Mouse (Mus musculus): ENCODE data around the gene Samd14. TPM values are rescaled to one million over a fixed set of nuclear protein-coding genes. Genes with fewer than 3 reads are reported as not detected.

Gene Samd14
- polyA plus RNA-seq, 1 experiment from 2014 or later = 35.4 TPM

- DNase-seq = no peak
- no peaks in the 10 kb centered on the region for H3K27me3 ChIP-seq
- peak overlapping the region; percentile 91 for H3K27ac ChIP-seq
- peak; percentile 2; the same call in 1 of the 2 replicates for ATAC-seq (ENCODE audit: low read depth)
- WGBS (ENCODE audit: insufficient replicate concordance) = 34% methylated on average over 6 of the region's 6 CpGs
- H3K4me3 ChIP-seq (replicated peaks) = peak overlapping the region; percentile 92
- peak overlapping the region; percentile 98 for H3K9ac ChIP-seq
- H3K36me3 ChIP-seq = peaks cover 4% of the 10 kb centered on the region
- H3K4me1 ChIP-seq (replicated peaks) = peaks cover 87% of the 10 kb centered on the region
- H3K4me2 ChIP-seq = peak overlapping the region; percentile 97
- no peaks in the 10 kb centered on the region for H3K9me3 ChIP-seq (replicated peaks)
These were observed 19.5 kb upstream of the Samd14 start for GRCm38 (mm10) chr11:94990102-94990748.

GRCm38 (mm10) chr11:94990749-94991577 lies 18.7 kb upstream of the Samd14 start, which contains the start of gene Ppp1r9b:
Ppp1r9b (plus strand) TSS chr11:94991035.
- Histone ChIP-seq H3K4me2 (peak within 1 kb of the TSS; percentile 97), H3K4me1 (replicated peaks) (peaks cover 88% of the 10 kb centered on the region), H3K27me3 (no peaks in the 10 kb centered on the region), H3K9ac (peak within 1 kb of the TSS; percentile 98), H3K9me3 (replicated peaks) (no peaks in the 10 kb centered on the region), H3K36me3 (peaks cover 10% of the 10 kb centered on the region), H3K27ac (peak within 1 kb of the TSS; percentile 91), H3K4me3 (replicated peaks) (peak within 1 kb of the TSS; percentile 92)
- DNase-seq (peak; percentile 88), ATAC-seq (ENCODE audit: low read depth) (peak; percentile 83)
- WGBS (ENCODE audit: insufficient replicate concordance) = under 1% methylated on average over 56 of the region's 69 CpGs

- under 1% methylated on average over 99 of the region's 99 CpGs for WGBS (ENCODE audit: insufficient replicate concordance)
- peak overlapping the region; percentile 91 for H3K27ac ChIP-seq
- H3K9ac ChIP-seq = peak overlapping the region; percentile 98
- DNase-seq (no peak), ATAC-seq (ENCODE audit: low read depth) (peak; percentile 6; the same call in 1 of the 2 replicates)
- no peaks in the 10 kb centered on the region for H3K9me3 ChIP-seq (replicated peaks)
- no peaks in the 10 kb centered on the region for H3K27me3 ChIP-seq
- H3K4me1 ChIP-seq (replicated peaks) = peaks cover 88% of the 10 kb centered on the region
- H3K36me3 ChIP-seq = peaks cover 19% of the 10 kb centered on the region
- peak overlapping the region; percentile 97 for H3K4me2 ChIP-seq
- peak overlapping the region; percentile 92 for H3K4me3 ChIP-seq (replicated peaks)
These were observed 17.8 kb upstream of the Samd14 start for GRCm38 (mm10) chr11:94991641-94992479.

GRCm38 (mm10) chr11:94992480-94992753 lies 17.3 kb upstream of the Samd14 start:
- Histone ChIP-seq H3K27ac (peak overlapping the region; percentile 91), H3K9me3 (replicated peaks) (no peaks in the 10 kb centered on the region), H3K4me2 (peak overlapping the region; percentile 97), H3K4me3 (replicated peaks) (peak overlapping the region; percentile 92), H3K27me3 (no peaks in the 10 kb centered on the region), H3K4me1 (replicated peaks) (peaks cover 88% of the 10 kb centered on the region), H3K9ac (peak overlapping the region; percentile 98), H3K36me3 (peaks cover 24% of the 10 kb centered on the region)
- under 1% methylated on average over 20 of the region's 20 CpGs for WGBS (ENCODE audit: insufficient replicate concordance)
- ATAC-seq (ENCODE audit: low read depth) (no peak), DNase-seq (no peak)

GRCm38 (mm10) chr11:94992754-94993606 lies 16.7 kb upstream of the Samd14 start:
- peaks cover 88% of the 10 kb centered on the region for H3K4me1 ChIP-seq (replicated peaks)
- DNase-seq (no peak), ATAC-seq (ENCODE audit: low read depth) (no peak)
- no peaks in the 10 kb centered on the region for H3K9me3 ChIP-seq (replicated peaks)
- WGBS (ENCODE audit: insufficient replicate concordance) = 1% methylated on average over 22 of the region's 22 CpGs
- peak overlapping the region; percentile 97 for H3K4me2 ChIP-seq
- H3K36me3 ChIP-seq = peaks cover 27% of the 10 kb centered on the region
- H3K27ac ChIP-seq = peak overlapping the region; percentile 91
- no peaks in the 10 kb centered on the region for H3K27me3 ChIP-seq
- peak overlapping the region; percentile 92 for H3K4me3 ChIP-seq (replicated peaks)
- H3K9ac ChIP-seq = peak overlapping the region; percentile 98

GRCm38 (mm10) chr11:94994208-94994814 lies 15.4 kb upstream of the Samd14 start:
- ATAC-seq (ENCODE audit: low read depth) (no peak), DNase-seq (no peak)
- H3K36me3 ChIP-seq = peaks cover 40% of the 10 kb centered on the region
- peak overlapping the region; percentile 91 for H3K27ac ChIP-seq
- peak overlapping the region; percentile 98 for H3K9ac ChIP-seq
- H3K4me2 ChIP-seq = peak overlapping the region; percentile 97
- H3K4me3 ChIP-seq (replicated peaks) = peak overlapping the region; percentile 92
- whole genome bisulfite sequencing (ENCODE audit: insufficient replicate concordance) = 23% methylated on average over 10 of the region's 10 CpGs
- peaks cover 88% of the 10 kb centered on the region for H3K4me1 ChIP-seq (replicated peaks)
- H3K27me3 ChIP-seq = no peaks in the 10 kb centered on the region
- no peaks in the 10 kb centered on the region for H3K9me3 ChIP-seq (replicated peaks)

- Histone ChIP-seq H3K4me1 (replicated peaks) (peaks cover 88% of the 10 kb centered on the region), H3K4me2 (peak overlapping the region; percentile 97), H3K9me3 (replicated peaks) (no peaks in the 10 kb centered on the region), H3K27ac (peak overlapping the region; percentile 91), H3K27me3 (no peaks in the 10 kb centered on the region), H3K9ac (peak overlapping the region; percentile 98), H3K36me3 (peaks cover 49% of the 10 kb centered on the region), H3K4me3 (replicated peaks) (peak overlapping the region; percentile 92)
- DNase-seq = no peak
- 57% methylated on average over 11 of the region's 11 CpGs for WGBS (ENCODE audit: insufficient replicate concordance)
- ATAC-seq (ENCODE audit: low read depth) = no peak
These were observed 14.5 kb upstream of the Samd14 start for GRCm38 (mm10) chr11:94994947-94995772.

GRCm38 (mm10) chr11:94996101-94996500 lies 13.6 kb upstream of the Samd14 start:
- Histone ChIP-seq H3K4me3 (replicated peaks) (peak overlapping the region; percentile 92), H3K36me3 (peaks cover 58% of the 10 kb centered on the region), H3K4me2 (peak overlapping the region; percentile 97), H3K27me3 (no peaks in the 10 kb centered on the region), H3K27ac (peak overlapping the region; percentile 91), H3K9ac (peak overlapping the region; percentile 98), H3K4me1 (replicated peaks) (peaks cover 92% of the 10 kb centered on the region), H3K9me3 (replicated peaks) (no peaks in the 10 kb centered on the region)
- DNase-seq (no peak), ATAC-seq (ENCODE audit: low read depth) (no peak)
- WGBS (ENCODE audit: insufficient replicate concordance) = 78% methylated on average over 8 of the region's 8 CpGs

- Histone ChIP-seq H3K27me3 (no peaks in the 10 kb centered on the region), H3K36me3 (peaks cover 66% of the 10 kb centered on the region), H3K4me2 (peak overlapping the region; percentile 97), H3K9me3 (replicated peaks) (no peaks in the 10 kb centered on the region), H3K4me1 (replicated peaks) (peaks cover 100% of the 10 kb centered on the region), H3K9ac (peak overlapping the region; percentile 98), H3K27ac (peak overlapping the region; percentile 91), H3K4me3 (replicated peaks) (peak overlapping the region; percentile 61)
- DNase-seq = no peak
- 54% methylated on average over 6 of the region's 6 CpGs for WGBS (ENCODE audit: insufficient replicate concordance)
- ATAC-seq (ENCODE audit: low read depth) = no peak
These were observed 12.7 kb upstream of the Samd14 start for GRCm38 (mm10) chr11:94996984-94997383.

All from liver, embryonic 13.5 days (tissue).